Mouse (Mus musculus) naive thymus-derived CD4-positive, alpha-beta T cell, adult 2 months (primary cell): ENCODE data around the gene Cisd1.

ENCODE experiments used
- DNase-seq: peaks from one replicate; pipeline ENCODE4 v3.0.0-alpha.2; 2011; ENCODE audit warnings: low read depth

The Cisd1 gene

DNA sequence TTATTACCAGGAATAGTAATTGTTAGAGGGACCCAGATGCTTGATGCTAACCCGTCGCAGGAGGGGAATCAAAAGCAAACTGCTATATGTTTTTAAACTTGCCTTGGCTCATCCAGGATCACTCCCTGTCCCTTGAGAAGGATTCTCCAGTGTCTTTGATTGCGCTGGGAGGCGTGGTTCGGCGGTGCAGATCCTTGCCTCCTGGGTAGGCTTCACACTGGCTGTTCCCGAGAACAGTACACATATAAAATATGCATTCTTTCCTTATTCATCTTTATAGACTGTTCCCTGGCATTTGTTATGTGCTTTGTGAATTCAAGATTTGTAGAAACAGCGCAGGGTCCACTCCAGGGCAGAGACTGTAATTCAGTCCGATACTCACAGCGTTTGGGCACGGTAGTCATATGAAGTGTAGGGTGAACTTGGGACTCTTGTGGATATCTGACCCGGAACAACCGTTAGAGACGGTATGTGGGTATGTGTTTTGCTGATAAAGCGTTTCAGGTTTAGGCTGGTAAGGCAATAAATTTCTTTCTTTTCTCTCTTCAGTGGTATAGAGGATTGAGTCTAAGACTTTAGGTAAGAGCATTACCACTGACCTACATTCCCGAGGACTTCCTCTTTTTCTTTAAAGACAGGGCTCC is 4.0 kb upstream of the Cisd1 start:
- peak; percentile 24 for DNase-seq

DNA sequence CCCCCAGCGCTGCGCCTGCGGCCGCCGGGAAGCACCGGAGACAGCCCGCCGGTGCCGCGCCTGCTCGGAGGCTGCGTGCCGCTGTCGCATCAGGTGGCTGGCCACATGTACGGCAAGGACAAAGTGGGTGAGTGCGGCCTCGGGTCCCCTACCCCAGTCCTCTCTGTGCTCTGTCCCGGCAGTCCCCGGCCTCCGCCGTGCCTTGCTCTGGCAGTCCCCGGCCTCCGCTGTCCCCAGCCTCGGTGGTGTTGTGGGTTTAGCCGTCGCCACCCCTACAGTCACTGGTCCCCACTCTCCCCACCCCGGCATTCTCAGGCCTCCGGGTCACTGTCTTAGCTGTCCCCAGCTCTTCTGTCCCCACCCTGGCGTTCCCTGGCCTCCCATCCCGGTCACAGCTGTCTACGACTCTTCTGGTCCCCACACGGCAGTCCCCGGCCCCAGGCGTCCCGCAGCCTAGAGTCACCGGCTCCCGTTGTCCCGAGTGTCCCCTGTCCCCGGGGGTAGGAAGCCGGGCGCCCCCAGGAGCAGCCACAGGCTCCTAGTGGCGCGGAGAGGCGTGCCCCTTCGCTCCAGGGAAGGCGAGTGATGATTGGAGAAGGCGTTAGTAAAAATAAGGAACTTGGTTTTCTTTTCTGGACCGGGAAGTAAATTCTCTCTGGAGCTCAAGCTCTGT is 3.3 kb upstream of the Cisd1 start:
- no peak for DNase-seq

DNA sequence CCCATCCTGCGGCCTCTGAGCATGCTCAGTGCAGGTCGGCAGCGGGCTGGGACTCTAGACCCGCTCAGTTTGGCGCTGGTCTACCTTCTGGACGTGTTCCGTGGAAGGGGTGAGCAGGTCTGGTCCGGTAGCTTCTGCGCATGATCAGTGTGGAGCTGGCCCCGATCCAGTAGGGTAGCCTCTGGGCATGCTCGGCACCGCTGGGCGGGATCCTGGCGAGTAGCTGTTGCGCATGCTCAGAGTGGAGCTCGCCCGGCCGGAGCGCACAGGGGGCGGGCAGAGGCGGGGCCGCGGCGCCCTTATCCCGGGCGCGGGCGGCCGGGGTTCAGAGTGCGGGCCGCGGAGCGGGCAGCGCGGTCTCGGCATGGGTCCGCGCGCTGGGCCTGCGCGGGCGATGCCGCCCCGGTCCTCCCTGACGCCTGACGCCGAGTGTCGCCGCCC is 2.8 kb upstream of the Cisd1 start, which contains the start of gene Ipmk:
Gene Ipmk, plus strand, starts transcription at position 255 of the 441 bp plus-strand sequence.
- DNase-seq, result peak; percentile 96

DNA sequence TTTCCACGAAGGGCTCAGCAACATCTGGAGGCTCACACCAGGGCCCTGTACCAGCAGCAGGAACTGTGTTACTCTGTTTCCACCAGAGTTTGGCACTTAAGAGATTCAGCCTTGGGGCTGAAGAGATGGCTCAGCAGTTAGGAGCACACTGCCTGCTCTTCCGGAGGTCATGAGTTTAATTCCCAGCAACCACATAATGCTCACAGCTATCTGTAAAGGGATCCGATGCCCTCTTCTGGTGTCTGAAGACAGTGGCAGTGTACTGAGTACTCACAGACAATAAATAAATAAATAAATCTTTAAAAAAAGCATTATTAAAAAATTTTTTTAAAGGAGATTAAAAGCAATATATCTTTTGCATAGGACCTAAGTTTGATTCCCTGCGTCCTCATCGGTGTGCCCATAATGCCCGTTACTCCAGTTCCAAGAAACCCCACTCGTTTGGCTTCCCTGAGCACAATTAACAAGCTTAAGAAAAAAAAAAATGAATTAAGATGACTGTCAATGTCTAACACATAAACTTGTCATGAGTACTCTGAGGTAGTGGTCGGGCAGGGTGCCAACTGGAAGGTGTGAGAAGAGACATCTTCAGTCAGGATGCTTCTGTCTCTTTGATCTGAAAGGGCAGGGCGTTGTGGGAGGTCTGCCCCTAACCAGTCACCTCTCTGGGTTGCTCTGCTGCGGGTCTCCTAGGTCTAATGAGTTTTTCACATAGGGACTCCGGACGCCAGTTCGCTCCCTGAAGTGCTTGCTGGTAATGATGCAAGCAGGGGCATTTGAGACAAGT is 2.2 kb upstream of the Cisd1 start:
- DNase-seq, result peak; percentile 93

DNA sequence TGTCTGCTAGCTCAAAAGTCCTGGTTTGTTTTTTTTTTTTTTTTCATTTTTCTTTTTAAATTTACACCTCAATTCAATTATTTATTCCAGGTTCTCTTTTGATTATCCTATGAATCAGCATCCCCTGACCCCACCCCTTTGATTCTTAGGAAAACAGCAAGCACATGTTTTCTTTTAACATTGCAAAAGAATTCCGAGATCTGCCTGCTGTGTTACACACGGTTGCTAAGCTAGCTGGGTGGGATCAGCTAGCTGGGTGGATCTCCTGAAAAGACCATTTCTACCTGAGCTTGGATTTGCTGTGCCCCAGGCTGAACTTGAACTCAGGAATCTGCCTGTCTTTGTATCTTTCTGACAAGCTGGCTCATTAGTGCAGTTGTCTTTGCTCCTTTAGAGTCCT is 1.4 kb upstream of the Cisd1 start:
- DNase-seq, result no peak

DNA sequence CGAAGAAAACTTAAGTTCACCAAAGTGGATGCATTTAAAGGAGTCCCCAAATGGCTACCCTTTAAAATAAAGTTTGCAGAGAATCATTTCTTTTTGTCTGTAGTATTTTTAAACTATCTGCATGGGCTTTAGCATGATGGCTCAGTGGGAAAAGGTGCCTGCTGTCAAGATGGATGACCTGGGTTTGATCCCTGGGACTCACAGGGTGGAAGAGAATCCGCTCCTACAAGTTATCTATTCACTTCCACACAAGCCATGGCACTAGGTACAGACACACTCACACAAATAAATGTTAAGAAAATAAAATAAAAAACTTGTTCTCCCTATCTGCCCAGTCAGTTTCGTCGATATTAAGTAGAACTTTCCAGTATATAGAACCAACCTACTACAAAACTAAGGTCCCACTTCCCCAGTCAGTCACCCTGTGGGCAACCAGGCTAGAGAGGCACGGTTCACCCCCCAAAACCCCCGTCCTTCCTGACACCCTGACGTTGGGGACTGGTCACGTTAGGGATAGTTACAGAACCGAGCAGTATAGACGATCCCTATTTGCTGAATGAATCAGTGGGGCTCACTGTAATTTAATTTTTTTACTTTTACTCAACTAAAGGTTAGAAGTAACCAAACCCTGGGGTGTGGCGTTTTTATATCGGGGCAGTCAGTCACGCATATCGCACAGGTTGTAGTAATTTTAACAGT is 1.0 kb downstream of the Cisd1 start:
- no peak for DNase-seq

DNA sequence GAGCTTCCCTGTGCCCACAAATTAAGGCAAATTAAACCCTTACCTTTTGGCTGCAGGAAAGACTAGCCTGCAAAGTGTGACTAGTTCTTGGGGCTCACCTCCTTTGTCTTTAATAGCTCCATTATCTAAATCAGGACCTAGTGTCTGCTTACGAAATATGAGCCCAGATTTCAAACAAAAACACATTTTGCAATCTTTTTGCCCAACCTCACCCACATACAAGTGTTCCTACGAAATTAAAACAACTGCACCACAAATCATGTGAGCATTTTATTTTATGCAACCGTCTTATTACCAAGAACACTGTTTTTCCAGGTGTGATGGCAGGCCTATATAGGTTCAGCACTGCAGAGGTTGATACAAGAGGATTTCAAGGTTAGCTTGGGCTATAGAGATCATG is 1.6 kb downstream of the Cisd1 start:
- DNase-seq, result no peak

DNA sequence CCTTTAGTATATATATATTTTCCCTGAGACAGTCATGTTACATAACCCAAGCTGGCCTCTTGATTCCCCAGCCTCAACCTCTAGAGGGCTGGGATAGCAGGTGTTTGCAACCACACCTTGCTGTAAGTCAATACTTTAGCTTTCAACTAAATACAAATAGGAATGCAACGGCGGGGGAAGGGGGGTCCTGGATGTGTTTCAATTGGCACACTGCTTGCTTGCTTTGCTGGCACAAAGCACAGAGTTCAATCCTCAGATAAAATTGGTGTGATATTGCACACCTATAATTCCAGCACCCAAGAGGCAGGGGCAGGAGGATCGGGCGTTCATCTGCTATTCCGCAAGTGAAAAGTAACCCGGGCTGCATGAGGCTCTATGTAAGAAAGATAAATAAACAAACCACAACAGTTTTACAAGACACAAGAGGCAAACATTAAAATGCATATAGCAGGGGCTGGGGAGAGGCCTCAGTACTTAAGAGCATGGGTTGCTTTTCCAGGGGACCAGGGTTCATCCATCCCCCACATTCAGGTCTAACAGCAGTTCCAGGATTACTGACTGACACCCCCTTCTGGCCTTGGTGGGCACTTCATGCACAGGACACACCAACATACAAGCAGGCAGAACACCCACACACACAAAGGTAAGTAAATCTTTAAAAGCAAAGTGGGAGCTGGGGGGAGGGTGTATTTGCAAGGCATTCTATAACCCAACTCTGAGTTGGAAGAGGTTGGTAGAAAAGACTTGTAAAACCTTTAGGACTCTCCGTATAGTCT is 2.5 kb downstream of the Cisd1 start:
- DNase-seq, result peak; percentile 33

DNA sequence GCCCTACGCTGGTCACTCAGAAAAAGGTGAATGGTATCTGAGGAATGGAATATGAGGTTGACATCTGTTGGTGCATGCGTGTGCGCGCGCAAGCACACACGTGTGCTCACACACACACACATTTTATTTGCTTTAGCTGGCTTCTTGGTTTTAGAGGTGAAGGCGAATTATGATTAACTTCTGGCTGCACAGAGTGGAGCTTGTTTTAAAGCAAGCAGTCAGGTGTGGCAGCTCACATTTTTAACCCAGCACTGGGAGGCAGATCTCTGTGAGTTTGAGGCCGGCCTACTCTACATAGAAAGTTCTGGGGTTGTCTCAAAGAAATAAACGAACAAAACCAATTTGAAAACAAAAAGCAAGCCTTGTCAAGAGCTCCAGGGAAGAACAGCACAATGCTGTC is 3.5 kb downstream of the Cisd1 start:
- no peak for DNase-seq

DNA sequence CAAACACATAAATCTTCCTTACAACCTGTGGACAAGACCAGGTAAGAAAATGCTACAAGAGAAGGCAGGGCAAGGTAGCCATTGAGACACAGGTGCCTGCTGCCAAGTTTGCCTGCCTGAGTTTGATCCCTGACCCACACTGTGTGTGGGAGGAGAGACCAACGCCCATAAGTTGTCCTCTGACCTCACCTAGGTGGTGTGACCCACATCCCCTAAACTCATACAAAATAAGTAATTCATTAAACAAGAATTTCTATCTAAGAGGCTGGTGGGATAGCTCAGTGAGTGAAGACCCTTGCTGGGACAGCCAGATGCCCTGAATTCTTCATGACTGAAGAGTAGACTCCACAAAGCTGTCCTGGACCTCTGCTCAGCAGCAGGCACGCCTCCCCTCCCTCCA is 4.6 kb downstream of the Cisd1 start:
- DNase-seq, result no peak

DNA sequence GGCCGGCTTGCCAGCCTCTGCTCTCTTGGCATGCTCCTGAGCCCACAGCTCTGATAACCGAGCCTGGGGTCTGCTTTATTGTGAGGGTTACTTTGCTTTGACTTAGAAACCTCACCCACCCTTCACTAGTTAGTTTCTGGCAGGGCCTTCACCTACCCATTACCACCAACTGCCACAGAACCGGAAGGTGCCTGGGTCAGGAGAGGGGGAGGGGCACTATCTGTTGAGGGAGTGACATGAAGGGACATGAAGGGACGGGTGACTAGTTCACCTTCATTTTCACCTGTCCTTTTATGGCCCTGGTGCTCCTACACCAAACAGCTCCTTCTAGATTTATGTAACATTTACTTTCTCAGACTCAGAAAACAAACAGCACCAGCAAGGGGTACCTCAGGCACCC is 5.3 kb downstream of the Cisd1 start:
- no peak for DNase-seq

DNA sequence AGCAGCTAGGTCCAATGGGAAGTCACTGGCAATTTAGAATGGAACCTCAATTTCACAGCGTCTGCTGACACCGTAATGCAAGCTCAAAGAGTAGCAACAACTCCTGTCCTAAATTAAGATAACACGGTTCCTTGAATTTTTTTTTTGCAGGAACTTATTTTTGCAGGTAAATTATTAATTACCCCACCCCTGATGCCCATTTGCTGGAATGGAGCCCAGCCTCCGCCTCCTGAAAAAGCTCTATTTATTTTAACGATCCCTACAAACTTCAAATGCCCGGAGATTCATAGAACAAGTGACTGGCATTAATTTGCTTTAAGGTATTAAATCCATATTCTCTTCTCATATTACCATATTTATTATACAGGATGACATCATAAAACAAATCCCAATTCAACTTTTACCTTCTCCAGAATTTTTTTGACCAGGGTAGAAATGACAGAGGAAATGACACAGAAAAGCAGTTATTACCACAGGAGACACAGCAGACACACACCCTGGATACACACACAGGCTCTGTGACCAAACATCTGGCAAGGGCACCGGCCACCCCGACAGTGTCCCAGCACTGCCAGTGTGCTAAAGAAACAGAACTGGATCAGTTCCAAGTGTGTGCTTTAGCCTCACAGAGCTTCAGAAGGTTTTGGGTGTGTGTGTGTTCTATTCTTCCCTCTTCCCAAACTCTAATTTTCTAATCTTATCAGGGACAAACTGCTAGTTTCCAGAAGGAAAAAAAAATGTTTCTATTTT is 6.4 kb downstream of the Cisd1 start:
- no peak for DNase-seq

DNA sequence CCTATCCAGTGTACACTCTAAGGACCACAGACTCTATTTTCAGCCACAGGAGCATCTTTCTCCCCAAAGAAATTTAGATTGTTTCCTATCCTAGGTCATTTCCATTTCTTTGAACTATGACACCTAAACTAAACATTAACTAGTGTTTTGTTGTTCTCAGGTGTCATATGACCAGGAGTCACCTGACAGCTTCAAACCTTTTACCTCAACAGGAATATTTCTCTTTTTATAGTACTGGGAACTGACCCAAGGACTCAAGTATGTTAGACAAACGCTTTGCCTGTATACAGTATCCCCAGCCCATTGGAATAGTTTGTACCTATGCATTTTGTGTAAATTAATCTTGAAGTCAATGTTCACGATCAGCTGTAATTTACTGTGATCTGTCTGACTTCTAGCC is 7.0 kb downstream of the Cisd1 start:
- DNase-seq, result no peak

DNA sequence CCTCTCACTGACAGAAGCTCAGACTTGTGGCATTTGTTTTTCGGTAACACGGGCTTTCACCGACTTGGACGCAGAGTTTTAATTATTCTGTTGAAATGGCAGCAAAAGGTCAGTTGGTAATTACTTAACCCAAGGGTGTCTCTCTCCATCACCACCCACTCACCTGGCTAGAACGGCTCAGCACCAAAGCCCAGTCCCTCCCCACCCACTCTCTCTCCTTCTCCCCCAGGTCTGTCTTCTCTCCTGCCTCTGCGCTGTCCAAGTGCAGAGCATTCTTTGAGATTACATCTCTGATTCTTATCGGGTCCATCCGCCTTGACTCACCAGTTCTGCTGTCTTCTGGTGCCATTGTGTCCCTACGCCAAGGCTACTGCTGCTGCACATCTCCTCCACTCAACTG is 11.9 kb downstream of the Cisd1 start:
- no peak for DNase-seq

DNA sequence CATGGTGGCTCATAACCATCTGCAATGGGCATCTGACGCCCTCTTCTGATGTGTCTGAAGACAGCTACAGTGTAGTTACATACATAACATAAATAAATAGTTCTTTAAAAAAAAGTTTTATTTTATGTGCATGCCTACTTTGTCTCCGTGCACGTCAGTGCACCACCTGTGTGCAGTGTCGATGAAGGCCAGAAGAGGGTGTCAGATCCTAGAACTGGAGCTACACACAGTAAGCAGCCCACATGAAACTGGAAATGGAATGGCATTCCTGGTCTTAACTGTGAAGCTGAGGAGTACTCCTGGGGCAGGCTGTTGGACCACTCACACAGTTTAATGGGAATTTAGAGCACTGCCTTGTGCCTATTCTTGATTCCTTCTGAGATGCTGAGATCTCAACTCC is 12.4 kb downstream of the Cisd1 start:
- no peak for DNase-seq

DNA sequence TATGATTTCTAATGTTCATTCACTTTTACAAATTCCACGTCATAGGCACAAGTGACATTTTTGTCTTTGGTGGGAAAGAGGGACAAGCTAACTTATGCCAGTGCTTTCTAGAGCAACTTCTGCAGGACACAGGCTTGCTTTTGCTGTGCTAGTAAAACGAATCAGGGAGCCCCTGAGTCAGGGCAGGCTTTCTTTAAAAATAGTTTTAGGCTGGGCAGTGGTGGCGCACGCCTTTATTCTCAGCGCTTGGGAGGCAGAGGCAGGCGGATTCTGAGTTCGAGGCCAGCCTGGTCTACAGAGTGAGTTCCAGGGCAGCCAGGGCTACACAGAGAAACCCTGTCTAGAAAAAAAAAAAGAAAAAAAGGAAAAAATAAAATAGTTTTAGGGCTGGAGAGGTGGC is 12.8 kb downstream of the Cisd1 start:
- DNase-seq, result no peak

DNA sequence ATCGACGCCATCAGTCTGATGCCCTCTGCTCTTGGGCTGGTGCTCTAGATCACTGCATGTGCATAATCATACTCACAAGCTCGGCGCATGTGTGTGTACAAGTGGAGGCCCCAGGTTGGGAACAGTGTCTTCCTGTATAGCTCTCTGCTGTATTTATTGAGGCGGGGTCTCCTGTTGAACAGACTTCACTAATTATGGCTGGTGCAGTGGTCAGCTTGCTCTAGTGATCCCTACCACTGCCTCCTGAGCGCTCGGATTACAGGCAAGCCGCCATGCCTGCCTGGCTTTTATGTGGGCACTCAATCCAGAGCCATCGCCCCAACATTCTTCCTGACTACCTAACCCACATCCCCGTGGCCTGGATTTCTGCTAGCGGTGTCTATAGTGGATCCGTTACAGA is 14.7 kb downstream of the Cisd1 start:
- DNase-seq, result no peak

DNA sequence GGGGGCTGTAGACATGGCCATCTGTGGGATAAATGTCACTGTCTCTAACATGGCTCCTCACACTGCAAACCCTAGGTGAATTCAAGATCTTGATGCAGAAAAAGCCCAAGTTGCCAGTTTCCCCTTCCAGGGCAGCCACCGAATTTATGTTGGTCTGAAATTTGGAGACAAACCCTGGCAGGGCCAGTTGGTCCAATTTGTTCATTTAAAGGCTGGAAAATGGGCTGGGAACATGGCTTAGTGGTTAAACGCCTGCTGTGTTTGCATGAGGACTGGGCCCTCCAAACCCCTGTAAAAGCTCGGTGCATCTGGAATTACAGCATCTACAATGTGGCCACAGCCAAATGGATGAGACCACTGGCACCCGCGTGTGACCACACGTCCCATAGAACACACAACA is 15.5 kb downstream of the Cisd1 start:
- no peak for DNase-seq

DNA sequence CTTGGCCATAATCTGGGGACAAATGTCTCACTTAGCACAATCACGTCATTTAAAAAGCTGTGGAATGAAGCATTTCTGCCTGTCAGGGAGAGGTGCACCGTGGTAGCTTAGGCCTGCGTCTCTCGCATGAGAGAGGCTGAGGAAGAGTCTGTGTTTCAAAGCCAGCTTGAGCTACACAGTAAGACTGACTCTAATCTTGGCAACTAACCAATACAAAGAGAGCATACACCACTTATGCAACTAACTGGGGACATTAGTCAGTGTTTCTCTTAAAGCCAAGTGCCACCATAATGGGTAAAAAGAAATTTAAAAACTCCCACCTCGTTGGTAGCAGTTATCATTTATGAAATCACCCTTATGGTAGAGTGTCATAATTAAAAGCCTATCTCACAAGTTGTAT is 15.9 kb downstream of the Cisd1 start:
- DNase-seq, result no peak

DNA sequence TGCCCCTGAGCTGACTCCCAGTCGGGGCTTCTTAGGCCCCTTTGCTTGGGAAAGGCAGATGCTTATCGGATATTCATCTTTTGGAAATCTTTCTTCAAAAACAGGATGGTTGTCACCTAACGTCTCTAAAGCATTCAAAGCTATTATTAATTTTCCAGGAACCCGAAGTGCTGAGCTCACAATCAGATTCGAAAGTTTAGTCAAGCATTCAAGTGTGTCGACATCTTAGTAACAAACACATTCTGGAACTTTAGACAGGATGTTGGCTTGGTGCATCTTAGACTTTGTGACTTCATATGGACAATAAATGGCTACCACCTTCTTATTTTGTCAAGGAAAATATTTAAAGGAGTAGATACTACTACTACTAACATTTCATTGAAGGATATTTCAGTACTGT is 16.4 kb downstream of the Cisd1 start:
- no peak for DNase-seq

DNA sequence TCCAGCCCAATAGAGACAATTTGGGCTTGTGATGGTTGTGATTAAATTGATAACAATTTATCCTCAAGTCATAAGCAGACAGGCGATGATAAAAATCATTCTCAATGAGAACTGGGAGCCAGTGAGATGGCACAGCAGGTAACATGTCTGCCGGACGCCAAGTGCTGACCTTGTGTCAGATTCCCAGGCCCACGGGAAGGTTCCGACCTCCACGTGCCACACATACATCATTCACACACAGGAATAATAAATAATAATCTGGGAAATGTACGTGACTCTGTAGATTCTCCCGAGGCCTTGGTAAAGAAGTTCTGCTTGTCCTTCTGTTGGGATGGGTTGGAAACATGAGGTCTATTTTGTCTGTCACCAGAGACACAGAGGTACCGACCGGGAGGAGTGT is 17.4 kb downstream of the Cisd1 start:
- no peak for DNase-seq
